Mouse (Mus musculus) hindlimb bud, embryonic 11.5 days (tissue): ENCODE data around the gene Ube2d2b.

Experiments
- DNase-seq: peaks from one replicate; pipeline ENCODE4 v3.0.0-alpha.2; 2012; ENCODE audit warnings: low read depth, low spot score; ENCODE audit errors: extremely low spot score

The Ube2d2b gene

DNA sequence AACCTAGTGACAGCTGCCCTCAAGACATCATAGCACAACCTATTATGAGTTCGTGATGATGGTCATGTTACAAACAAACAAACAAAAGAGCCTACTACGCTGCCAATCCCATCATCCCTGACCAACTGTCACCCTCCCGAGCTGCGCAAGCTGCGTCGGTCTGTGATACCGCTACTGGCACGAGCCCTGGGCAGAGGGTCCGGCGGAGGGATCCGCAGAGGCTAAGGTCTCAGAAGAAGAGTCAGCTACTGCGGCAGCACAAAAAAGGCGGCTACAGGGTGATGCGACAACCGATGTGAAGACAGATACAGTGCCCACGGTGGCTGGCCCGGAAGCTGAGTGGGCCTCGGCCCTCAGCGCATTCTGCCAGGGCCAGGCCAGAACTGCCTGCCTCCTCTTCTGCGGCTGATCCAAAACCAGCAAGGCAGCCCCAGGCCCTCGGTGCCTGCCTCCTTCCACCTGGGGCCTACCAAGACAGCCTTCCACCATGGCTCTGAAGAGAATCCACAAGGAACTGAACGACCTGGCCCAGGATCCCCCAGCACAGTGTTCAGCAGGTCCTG, at the start of gene Ube2d2b:
Gene Ube2d2b (plus strand): TSS at position 102 of the 563 bp plus-strand sequence.
- DNase-seq: no peak

DNA sequence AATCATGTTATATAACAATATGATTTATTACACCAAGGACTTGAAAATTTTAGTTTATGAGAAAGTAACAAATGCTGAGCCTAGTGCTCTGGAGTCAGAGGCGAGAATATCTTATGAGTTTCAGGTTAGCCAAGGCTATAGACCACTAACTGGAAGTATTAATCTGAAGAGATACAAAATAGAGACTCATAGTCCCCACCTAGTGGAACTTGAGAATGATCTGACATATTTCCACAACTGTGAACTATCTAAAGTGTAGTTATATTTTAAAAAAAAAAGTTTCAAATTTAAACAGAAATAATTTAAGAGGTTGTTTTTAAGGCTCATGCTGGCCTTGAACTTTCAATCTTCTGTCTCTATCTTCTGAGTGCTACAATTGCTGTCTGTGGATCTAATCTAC, 47.5 kb upstream of the Ube2d2b start:
- no peak for DNase-seq

DNA sequence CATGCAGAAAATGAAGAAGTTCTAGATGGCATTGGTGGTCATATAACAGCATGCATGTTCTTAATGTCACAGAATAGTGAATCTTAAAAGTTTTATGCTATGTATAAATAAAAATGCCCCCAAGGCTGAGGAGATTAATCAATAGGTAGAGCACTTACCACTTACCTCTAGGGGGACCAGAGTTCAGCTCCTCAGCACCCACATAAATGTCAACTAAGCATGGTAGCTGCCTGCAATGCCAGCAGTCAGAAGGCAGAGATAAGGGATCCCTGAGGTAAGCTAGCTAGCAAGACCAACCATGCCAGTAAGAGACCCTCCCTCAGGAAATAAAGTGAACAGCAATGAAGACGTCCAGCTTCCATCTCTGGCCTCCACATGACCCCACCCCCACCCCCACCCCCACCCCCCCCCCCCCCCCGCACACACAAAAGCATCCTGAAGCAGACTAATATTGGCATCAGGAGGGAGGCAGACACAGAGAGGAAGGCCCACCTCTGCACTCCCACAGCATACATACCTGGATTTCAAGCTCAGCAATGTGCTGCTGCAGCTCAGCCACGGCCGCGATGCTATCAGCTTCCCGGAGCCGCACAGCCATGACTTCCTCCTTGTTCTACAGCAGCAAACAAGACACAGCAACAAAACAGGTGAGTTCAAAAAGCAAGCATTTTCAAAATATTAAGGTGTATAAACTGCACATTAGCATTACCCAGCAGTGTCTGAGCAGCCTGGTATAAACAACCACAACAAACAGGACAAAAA, 42.0 kb upstream of the Ube2d2b start:
- no peak for DNase-seq

DNA sequence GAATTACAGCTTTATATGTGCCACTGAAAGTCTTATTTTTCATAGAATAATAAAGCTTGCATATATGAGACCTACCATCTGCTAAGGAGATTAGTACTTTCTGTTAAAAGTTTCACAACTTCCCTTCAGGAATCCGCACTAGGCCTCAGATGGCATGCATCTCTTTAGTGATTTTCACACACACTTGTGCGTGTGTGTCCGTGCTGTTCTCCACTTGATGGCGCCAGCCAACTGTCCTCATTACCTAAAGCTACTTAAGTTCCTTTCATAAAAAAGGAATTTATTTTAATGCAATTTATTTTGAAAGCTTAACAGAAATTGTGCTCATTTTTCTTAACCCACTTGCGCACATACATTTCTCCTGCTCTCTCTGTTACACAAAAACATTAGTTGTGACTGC, 40.4 kb upstream of the Ube2d2b start:
- DNase-seq: no peak

DNA sequence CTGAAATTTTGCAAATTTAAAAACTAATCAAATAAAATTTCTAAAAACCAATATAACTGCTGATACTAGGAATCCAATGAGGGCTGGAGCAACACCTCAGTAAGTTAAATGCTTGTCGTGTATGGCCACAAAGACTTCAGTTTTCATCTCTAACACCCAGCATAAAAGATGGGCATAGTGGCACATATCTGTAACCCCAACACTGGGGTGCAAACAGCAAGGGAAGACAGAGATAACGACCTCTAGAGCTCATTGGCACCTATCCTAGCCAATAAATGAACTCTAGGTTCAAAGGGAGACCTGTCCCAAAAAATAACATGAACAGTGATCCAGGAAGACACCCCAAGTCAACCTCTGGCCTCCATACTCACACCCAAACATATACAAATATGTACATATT, 37.9 kb upstream of the Ube2d2b start:
- no peak for DNase-seq

DNA sequence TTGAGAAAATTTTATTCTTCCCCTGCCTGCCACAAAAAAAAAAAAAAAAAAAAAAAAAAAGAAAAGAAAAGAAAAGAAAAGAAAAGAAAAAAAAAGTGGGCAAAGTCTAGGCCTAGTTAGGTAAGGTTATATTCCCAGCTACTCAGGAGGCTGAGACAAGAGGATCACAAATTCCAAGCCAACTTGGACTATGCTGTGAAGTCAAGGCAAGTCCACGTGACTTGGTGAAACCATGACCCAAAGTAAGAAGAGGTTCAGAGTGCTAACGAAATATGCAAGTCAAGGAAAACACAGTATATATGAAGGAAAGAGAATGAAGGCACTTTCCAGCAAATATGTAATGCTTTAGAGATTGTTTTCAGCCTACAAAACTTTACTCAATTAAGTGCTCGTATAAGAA, 37.4 kb upstream of the Ube2d2b start:
- no peak for DNase-seq

DNA sequence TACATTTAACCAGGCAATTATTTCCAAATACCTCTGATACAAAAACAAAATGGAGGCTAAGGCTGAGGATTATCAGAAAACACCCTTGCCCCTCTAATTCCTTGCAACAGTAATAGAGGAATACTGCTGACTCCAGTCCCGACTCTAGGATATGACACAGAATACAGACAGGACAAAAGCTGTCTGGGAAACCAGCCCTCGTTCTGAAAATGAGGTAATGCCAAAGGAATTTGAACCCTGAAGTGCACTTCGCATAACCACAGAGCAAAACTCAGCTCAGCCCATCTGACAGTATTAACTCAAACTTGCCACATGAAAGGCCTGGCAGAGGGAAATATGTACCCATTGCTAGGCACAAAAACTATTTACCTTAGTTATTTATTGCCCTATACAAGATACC, 36.6 kb upstream of the Ube2d2b start:
- DNase-seq: no peak

DNA sequence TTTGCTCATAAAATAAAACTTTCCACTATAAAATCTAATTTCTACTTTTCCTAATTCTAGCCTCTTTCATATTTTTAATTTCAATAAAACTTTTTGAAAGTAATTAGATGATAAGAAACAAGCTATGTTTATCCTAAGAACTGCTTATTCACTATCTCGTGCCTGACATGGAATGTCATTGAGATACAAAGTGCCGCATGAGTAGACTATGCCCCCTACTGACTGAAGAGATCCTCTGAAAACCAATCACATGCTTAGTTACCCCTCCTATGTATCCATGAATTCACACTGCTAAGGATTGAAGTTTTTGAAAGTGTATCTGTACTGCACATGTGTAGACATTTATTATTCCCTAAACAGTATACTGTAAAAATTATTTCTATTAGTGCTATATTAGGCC, 36.0 kb upstream of the Ube2d2b start:
- no peak for DNase-seq

DNA sequence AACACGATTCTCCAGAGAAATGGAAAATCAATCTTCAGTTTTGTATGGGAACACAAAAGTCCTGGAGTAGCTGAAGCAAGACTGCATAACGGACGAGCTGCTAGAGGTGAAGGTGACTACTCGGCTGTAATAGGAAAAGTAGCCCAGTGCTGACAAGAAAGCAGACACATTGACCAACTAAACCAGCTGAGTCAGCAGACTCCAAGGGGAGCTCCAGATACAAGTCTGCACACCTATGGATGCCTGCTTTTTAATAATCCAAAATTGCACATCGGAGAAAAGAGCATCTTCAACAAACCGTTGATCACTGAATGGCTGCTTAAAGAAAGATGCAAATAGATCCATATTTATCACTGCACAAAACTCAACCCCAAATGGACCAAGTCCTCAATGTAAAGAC, 31.6 kb upstream of the Ube2d2b start:
- no peak for DNase-seq

DNA sequence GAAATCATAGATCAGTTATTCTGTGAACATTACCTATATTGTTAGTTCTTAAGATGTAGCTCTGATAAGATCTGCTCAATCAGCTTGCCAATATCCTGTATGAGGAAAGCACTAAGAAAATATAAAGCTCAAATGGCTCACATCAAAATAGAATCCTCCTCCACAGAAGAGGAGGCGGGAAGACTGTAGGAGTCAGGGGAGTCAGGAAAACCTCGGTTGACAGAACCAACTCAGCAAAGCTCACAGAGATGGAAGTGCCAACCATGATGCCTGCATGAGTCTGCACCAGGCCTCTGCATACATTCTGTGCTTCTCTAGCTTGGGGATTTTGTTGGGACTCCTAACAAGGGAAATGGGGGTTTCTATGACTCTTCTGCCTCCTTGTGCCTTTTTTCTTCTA, 28.7 kb upstream of the Ube2d2b start:
- no peak for DNase-seq

DNA sequence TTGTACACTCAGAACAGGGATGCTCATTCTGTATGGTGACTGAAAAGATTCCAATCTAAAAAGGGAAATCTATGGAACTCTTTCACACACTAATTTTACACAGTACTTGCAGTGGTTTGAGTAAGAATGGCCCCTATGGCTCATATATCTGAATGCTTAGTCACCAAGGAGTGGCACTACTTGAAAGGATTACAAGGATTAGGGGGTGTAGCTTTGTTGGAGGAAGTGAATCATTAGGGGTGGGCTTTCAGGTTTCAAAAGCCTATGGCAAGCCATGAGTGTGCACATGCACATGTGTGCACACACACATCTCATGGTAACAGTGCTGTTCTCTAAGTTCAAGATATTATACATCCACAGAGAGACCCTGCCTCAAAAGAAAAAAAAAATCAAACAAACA, 27.3 kb upstream of the Ube2d2b start:
- DNase-seq: no peak

DNA sequence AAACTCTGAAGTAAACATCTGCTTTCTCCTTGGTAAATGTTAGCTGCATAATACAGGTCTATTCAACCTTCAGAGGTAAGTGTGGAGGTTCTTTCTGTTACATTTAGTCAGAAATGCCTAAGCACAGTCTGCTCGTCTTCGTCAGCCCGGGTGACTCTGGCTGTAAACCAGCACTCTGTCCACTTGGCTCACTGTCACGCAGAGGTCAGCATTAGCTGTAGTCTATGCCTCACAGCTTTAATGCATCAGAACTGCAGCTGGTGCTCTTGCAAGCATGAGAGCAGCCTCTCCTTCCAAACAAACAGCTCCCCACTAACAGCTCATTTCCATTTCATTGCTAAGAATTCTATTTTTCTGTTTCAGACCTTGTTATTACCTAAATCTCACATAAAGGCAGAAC, 22.4 kb upstream of the Ube2d2b start:
- no peak for DNase-seq

DNA sequence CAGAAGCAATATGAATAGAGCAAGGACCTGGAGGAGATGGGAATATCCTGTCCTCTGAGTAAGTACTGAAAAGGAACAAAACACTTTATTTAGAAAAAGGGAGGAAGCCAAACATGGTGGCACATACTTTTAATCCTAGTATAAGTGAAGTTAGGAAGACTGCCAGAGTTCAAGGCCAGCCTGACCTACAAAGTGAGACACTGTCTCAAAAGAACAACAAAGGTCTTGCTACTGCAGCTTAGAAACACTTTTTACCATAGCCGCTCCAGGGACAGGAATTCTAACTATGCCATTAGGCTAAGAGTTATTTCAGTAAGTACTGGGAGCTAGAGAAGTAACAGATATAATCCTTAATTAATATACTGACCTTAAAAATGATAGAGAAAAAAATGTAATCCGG, 15.2 kb upstream of the Ube2d2b start:
- no peak for DNase-seq

DNA sequence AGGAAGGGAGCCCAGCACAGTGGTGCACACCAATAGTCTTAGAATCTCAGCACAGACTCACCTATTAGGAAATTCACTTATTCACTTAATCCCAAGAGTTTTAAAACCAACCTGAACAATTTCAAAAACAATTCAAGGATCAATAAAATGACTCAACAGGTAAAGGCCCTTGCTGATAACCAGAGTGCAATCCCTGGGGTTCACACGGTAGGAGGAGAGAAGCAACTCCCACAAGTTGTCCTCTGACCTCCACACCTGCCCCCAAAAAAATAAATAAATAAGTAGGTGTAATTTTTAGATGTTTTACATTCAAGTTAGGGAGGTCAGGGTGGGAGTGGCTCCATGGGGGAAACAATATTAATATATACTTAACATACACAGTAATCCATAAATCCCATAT, 7.4 kb upstream of the Ube2d2b start:
- no peak for DNase-seq

DNA sequence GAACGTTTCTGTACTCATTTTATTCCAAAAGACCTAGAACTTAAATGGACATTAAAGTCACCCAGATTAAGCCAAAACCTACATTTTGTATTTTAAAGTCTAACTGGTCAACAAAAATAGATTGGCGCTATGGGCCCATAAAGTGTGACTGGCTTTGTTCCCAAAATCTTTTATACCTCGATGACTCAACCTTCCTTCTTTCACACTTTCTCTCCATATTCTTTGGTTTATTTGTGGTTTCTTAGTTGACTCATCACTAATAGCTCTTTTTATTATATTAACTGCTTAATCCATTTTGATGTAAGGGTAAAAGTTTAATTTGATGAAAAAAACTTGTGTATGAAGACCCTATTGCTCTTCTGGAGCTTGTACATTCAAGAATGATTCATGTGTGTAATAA, 1.5 kb downstream of the Ube2d2b start:
- DNase-seq: no peak

DNA sequence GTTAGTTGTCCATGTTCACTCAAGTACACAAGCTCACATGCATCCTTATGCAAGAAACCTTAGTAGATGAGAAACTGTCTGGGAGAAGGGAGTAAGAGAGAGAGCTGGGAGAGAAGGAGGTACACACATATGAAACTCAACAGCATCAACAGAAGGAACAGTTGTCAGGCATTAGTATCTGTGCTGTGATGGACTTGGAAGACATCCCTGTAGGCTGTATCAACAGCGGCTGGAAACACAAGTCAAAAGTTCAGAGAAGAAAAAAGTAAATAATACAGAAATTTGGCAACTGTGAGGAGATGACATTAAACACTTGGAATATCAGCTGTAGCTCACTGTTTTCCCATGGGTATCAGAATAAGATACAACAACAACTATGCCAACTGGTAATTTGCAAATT, 4.4 kb downstream of the Ube2d2b start:
- no peak for DNase-seq

DNA sequence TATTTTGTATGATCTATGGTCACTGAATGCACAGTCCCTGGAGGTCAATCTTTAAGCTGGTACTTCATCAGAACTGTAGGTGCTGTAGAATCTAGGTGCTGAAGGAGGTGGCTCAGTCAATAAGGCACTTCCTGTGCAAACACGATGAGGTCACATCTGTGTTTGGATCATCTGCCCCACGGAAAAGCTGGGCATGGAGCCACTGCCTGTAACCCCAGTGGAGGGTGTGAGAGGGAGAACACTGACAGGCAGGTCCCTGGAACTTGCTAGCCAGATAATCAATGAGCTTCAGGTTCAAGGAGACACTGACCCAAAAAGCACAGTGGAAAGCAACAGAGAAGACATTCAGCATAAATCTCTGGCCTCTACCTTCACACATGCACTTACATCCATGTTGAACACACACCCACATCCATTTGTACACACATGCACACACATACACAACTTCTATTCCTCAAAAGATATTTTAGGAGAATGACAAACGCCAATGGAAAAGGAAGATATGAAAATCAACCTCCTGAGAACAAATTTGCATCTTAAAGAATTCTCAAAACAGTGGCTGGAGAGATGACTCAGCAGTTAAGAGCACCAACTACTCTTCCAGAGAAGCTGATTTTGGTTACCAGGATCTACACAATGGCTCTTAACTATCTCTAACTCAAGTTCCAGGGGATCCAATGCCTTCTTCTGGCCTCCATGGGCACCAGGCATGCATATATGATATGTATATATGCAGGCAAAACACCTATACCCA, 9.2 kb downstream of the Ube2d2b start:
- DNase-seq: no peak

DNA sequence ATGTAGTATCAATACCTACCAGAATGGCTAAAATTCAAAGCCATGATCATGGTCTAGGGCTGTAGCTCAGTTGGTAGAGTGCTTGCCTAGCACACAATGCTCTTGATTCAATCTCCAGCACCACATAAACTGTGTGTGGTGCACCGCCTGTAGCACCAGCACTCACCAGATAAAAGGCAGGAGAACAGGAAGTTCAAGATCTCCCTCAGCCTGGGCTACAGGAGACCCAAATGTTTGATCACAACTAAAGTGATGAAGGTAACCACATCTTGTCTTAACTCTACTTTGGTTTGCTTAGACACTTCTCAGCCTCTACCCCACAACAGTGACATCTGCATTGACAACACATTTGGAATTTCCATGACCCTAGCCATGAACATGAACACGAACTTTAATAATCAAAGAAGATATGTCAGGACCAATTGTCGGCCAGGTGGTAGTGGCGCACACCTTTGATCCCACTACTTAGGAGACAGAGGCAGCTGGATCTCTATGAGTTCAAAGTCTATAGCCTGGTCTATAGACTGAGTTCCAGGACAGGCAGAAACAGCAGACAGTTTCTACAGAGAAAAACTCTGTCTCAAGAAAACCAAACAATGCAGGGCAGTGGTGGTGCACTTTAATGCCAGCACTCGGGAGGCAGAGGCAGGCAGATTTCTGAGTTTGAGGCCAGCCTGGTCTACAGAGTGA, 10.8 kb downstream of the Ube2d2b start:
- no peak for DNase-seq

DNA sequence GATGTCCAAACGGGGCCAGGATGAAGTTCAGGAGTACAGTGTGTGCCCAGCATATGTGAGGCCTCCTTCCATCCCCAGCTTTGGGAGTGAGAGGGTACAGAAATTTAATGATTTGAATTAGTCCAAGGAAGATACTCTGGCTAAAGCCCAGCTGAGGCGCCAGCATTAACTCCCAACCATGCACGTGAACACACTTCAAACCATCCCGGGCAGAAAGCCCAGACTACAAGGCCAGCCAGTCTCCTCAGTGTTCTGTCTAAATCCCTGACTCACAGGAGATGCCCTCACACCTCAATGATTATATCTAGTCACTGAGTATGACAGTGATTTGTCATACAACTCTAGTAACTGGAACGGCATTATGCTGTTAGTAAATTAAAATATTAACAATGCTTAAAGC, 17.4 kb downstream of the Ube2d2b start:
- DNase-seq: no peak

DNA sequence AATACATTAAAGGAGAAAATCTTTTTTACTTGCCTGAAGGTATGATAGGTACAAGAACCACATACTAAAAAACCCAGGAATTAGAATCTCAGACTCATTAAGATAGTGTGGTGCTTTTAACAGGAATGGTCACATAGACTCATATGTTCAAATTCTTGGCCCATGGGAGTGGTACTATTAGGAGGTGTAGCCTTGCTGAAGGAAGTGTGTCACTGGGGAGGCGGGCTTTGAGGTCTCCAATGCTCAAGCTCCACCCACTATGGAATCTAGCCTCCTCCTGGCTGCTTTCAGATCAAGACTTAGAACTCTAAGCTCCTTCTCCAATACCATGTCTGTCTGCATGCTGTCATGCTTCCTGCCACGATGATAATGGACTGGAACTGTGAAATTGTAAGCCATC, 17.9 kb downstream of the Ube2d2b start:
- no peak for DNase-seq

DNA sequence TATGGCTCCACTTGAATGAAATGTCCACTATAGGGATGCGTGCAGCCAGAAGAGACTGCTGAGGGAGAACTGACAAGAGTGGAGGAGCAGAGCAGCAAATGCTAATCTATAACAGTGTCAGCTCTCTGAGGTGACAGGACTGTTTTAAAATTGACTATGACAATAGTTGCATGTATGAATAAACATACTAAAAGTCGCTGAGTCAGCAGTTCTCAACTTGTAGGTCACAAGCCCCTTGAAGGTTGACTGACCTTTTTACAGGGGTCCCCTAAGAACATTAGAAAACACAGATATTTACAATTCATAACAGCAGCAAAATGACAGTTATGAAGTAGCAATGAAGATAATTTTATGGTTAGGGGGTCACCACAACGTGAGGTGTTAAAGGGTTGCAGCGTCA, 19.1 kb downstream of the Ube2d2b start:
- DNase-seq: no peak

DNA sequence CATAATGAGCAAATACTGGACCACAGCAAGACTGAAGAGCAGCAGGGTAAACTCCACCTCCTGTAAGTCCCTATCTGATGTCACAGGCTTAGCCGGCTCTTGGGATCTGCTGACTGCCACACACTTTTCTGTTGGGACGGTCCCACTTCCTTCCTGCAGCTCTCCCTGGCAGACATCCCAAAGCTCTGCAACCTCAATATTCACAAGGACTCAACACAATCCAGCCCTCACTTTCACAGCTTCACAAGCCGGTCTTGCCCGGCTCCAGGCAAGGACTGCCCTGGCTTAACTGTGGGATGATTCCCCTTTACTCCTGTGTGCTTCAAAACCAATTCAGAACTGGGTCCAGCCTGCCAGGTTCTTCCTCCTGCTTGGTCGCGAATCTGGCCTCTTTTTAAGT, 23.9 kb downstream of the Ube2d2b start:
- DNase-seq: no peak
